Mouse (Mus musculus) forebrain, postnatal 0 days (tissue): ENCODE results near the gene Tmem92. TPM values are rescaled to one million over a fixed set of nuclear protein-coding genes. Genes with fewer than 3 reads are reported as not detected.

Experiments
- ATAC-seq: fragments of 200-750 bp; cut with Nextera tagmentation; 2 replicates; pipeline ENCODE4 v1.8.0; 2017; ENCODE audit warnings: mild to moderate bottlenecking, moderate library complexity
- DNase-seq: peaks from one replicate; pipeline ENCODE4 v3.0.0-alpha.2; 2015
- H3K27ac ChIP-seq: fragments of 300-500 bp; sonication (generic); 2 replicates; pipeline ENCODE4 v1.5.1; 2014; ENCODE audit warnings: low read depth, mild to moderate bottlenecking, antibody characterized with exemption, low read length, moderate library complexity, mixed read lengths
- H3K27me3 ChIP-seq: fragments of 300-500 bp; sonication (generic); 2 replicates; pipeline ENCODE4 v1.6.1; 2014; ENCODE audit warnings: mild to moderate bottlenecking, low read length, mixed read lengths; ENCODE audit not compliant: insufficient read depth
- H3K36me3 ChIP-seq: fragments of 300-500 bp; sonication (generic); 2 replicates; pipeline ENCODE4 v1.6.1; 2014; ENCODE audit warnings: mild to moderate bottlenecking, moderate library complexity; ENCODE audit not compliant: insufficient read depth
- H3K4me1 ChIP-seq: fragments of 300-500 bp; sonication (generic); 2 replicates; pipeline ENCODE4 v1.6.1; 2014; ENCODE audit warnings: antibody characterized with exemption; ENCODE audit not compliant: insufficient read depth
- H3K4me2 ChIP-seq: fragments of 300-500 bp; sonication (generic); 2 replicates; pipeline ENCODE4 v1.6.1; 2014; ENCODE audit warnings: low read depth, mild to moderate bottlenecking, moderate library complexity
- H3K4me3 ChIP-seq: fragments of 300-500 bp; sonication (generic); 2 replicates; pipeline ENCODE4 v1.5.1; 2014; ENCODE audit warnings: low read depth, low read length, mixed read lengths
- H3K9ac ChIP-seq: fragments of 300-500 bp; sonication (generic); 2 replicates; pipeline ENCODE4 v1.6.1; 2014; ENCODE audit warnings: mild to moderate bottlenecking
- H3K9me3 ChIP-seq: fragments of 300-500 bp; sonication (generic); 2 replicates; pipeline ENCODE4 v1.6.1; 2016; ENCODE audit warnings: low read length
- CTCF ChIP-seq: sonication (generic); IDR thresholded peaks from 2 replicates; pipeline ENCODE4 v1.5.1; 2016; ENCODE audit warnings: antibody characterized with exemption, control low read depth, low read depth
- WGBS: fragments of 180-500 bp; shearing (Covaris S2); extraction: QIAGEN DNeasy Blood & Tissue Kit; methylation state at CpG from one replicate; pipeline ENCODE4 v1.1.7; 2014; 5-methylcytosine and 5-hydroxymethylcytosine counted together
- polyA plus RNA-seq: library from polyadenylated mRNA; unstranded; fragments of >200 nt; fragmentation: Nextera tagmentation; extraction: Ambion mirVana; gene quantifications from 2 replicates; pipeline ENCODE4 v1.2.1, GENCODE M21; 2015
- total RNA-seq: library from RNA; depleted of rRNA; stranded (reverse); fragments of >200 nt; gene quantifications from 2 replicates; pipeline ENCODE4 v1.2.3, GENCODE M21; 2014; rRNA removed

Gene Tmem92
- total and polyA plus RNA-seq, 2 experiments from 2014 or later, result 0.07 TPM; not detected in 1

DNA sequence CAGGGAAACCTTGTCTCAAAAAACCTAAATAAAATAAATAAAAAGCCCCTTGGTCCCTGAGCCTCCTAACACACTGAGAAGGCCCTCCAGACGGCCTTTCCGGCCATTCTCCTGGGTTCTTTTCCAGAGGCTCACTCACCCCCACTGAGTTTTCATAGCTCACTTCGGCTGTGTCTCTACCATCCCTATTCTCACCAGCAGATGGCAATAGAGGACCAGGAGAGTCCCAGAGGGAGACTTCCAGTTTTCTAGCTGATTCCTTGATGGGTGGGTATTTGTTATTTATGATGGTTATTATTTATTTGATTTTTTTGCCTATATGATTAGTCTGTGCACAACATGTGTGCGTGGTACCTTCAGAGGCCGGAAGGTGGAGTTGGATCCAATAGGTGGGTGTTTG is 52.2 kb downstream of the Tmem92 start:
- DNase-seq (peak; percentile 85), ATAC-seq (no peak)
- H3K4me1 ChIP-seq, result no peaks in the 10 kb centered on the region
- 31% methylated on average over 5 of the region's 5 CpGs for WGBS
- H3K4me3 ChIP-seq, result no peak overlapping the region
- H3K27me3 ChIP-seq, result no peaks in the 10 kb centered on the region
- TF ChIP-seq CTCF, result peak; percentile 88
- no peaks in the 10 kb centered on the region for H3K9me3 ChIP-seq
- H3K27ac ChIP-seq, result no peak overlapping the region
- H3K9ac ChIP-seq, result no peak overlapping the region
- H3K4me2 ChIP-seq, result no peak overlapping the region
- H3K36me3 ChIP-seq, result no peaks in the 10 kb centered on the region

- DNase-seq (no peak), ATAC-seq (no peak)
- TF ChIP-seq CTCF, result peak; percentile 26; the same call in 1 of the 2 replicates
- H3K9ac ChIP-seq, result no peak overlapping the region
- H3K4me1 ChIP-seq, result no peaks in the 10 kb centered on the region
- H3K36me3 ChIP-seq, result no peaks in the 10 kb centered on the region
- no peak overlapping the region for H3K27ac ChIP-seq
- WGBS, result 30% methylated on average over 4 of the region's 4 CpGs
- H3K9me3 ChIP-seq, result no peaks in the 10 kb centered on the region
- H3K4me2 ChIP-seq, result no peak overlapping the region
- no peaks in the 10 kb centered on the region for H3K27me3 ChIP-seq
- no peak overlapping the region for H3K4me3 ChIP-seq
Measured at GRCm38 (mm10) chr11:94729565-94729964, 52.9 kb downstream of the Tmem92 start.

GRCm38 (mm10) chr11:94728545-94728944 is 54.0 kb downstream of the Tmem92 start:
- DNase-seq (no peak), ATAC-seq (no peak)
- 83% methylated on average over 3 of the region's 3 CpGs for WGBS
- no peak for TF ChIP-seq CTCF
- Histone ChIP-seq H3K4me3 (no peak overlapping the region), H3K4me1 (no peaks in the 10 kb centered on the region), H3K36me3 (no peaks in the 10 kb centered on the region), H3K9me3 (no peaks in the 10 kb centered on the region), H3K4me2 (no peak overlapping the region), H3K27ac (no peak overlapping the region), H3K9ac (no peak overlapping the region), H3K27me3 (no peaks in the 10 kb centered on the region)

GRCm38 (mm10) chr11:94727306-94727705 is 55.2 kb downstream of the Tmem92 start:
- TF ChIP-seq CTCF, result no peak
- H3K36me3 ChIP-seq, result no peaks in the 10 kb centered on the region
- 80% methylated on average over 3 of the region's 3 CpGs for WGBS
- no peak overlapping the region for H3K4me2 ChIP-seq
- no peaks in the 10 kb centered on the region for H3K9me3 ChIP-seq
- no peak overlapping the region for H3K27ac ChIP-seq
- no peak overlapping the region for H3K4me3 ChIP-seq
- H3K9ac ChIP-seq, result no peak overlapping the region
- H3K27me3 ChIP-seq, result no peaks in the 10 kb centered on the region
- no peak for ATAC-seq
- no peaks in the 10 kb centered on the region for H3K4me1 ChIP-seq
- no peak for DNase-seq

Other genes with a start within 250 kb of the Tmem92 start
- 12.2 and 12.6 TPM in 2 replicates for gene Rsad1, start 233.4 kb downstream of the Tmem92 start, total RNA-seq
- 7.7 and 8.8 TPM in 2 replicates for gene Rsad1, start 233.4 kb downstream of the Tmem92 start, polyA plus RNA-seq
- gene Chad, start 217.7 kb downstream of the Tmem92 start, total RNA-seq, result not detected in 2 replicates
- gene Chad, start 217.7 kb downstream of the Tmem92 start, polyA plus RNA-seq, result 0.30 and 0.44 TPM in 2 replicates
- gene Acsf2, start 180.8 kb downstream of the Tmem92 start, total RNA-seq, result 2.6 and 4.3 TPM in 2 replicates
- 1.5 and 1.6 TPM in 2 replicates for gene Acsf2, start 180.8 kb downstream of the Tmem92 start, polyA plus RNA-seq
- gene Lrrc59, start 152.9 kb downstream of the Tmem92 start, total RNA-seq, result 116 and 127 TPM in 2 replicates
- gene Lrrc59, start 152.9 kb downstream of the Tmem92 start, polyA plus RNA-seq, result 144 and 145 TPM in 2 replicates
- gene Mrpl27, start 128.9 kb downstream of the Tmem92 start, total RNA-seq, result 50.7 and 57.0 TPM in 2 replicates
- gene Mrpl27, start 128.9 kb downstream of the Tmem92 start, polyA plus RNA-seq, result 126 and 149 TPM in 2 replicates
- 2.4 and 2.5 TPM in 2 replicates for gene Eme1, start 128.7 kb downstream of the Tmem92 start, total RNA-seq
- 1.4 and 1.6 TPM in 2 replicates for gene Eme1, start 128.7 kb downstream of the Tmem92 start, polyA plus RNA-seq
- 24.0 and 34.0 TPM in 2 replicates for gene Xylt2, start 105.2 kb downstream of the Tmem92 start, total RNA-seq
- 9.1 and 10.9 TPM in 2 replicates for gene Xylt2, start 105.2 kb downstream of the Tmem92 start, polyA plus RNA-seq
- not detected in 2 replicates for gene Gm11541, start 78.2 kb downstream of the Tmem92 start, total RNA-seq
- not detected in 2 replicates for gene Gm11541, start 78.2 kb downstream of the Tmem92 start, polyA plus RNA-seq
- gene Cdc34b, start 40.9 kb downstream of the Tmem92 start, total RNA-seq, result 0.23 TPM in 1 of 2 replicates, not detected in the other
- not detected in 2 replicates for gene Cdc34b, start 40.9 kb downstream of the Tmem92 start, polyA plus RNA-seq
- gene Col1a1, start 153.5 kb upstream of the Tmem92 start, total RNA-seq, result 26.5 and 177 TPM in 2 replicates
- 33.2 and 43.3 TPM in 2 replicates for gene Col1a1, start 153.5 kb upstream of the Tmem92 start, polyA plus RNA-seq
- gene Hils1, start 184.9 kb upstream of the Tmem92 start, total RNA-seq, result not detected in 2 replicates
- gene Hils1, start 184.9 kb upstream of the Tmem92 start, polyA plus RNA-seq, result not detected in 2 replicates
- gene Sgca, start 193.6 kb upstream of the Tmem92 start, total RNA-seq, result 0.15 TPM in 1 of 2 replicates, not detected in the other
- gene Sgca, start 193.6 kb upstream of the Tmem92 start, polyA plus RNA-seq, result 0.09 and 0.13 TPM in 2 replicates
- 184 and 202 TPM in 2 replicates for gene Ppp1r9b, start 208.3 kb upstream of the Tmem92 start, total RNA-seq
- 22.3 and 24.9 TPM in 2 replicates for gene Ppp1r9b, start 208.3 kb upstream of the Tmem92 start, polyA plus RNA-seq
- gene Samd14, start 227.2 kb upstream of the Tmem92 start, total RNA-seq, result 145 and 150 TPM in 2 replicates
- 113 and 130 TPM in 2 replicates for gene Samd14, start 227.2 kb upstream of the Tmem92 start, polyA plus RNA-seq